Mouse (Mus musculus): ENCODE measurements around the gene Mydgf. TPM values are rescaled to one million over a fixed set of nuclear protein-coding genes. Genes with fewer than 3 reads are reported as not detected.
A peak's percentile ranks its signal among the peaks of the same experiment; 100 is the strongest.

The Mydgf gene
- polyA plus RNA-seq, 1 experiment: 25.9 TPM

DNA sequence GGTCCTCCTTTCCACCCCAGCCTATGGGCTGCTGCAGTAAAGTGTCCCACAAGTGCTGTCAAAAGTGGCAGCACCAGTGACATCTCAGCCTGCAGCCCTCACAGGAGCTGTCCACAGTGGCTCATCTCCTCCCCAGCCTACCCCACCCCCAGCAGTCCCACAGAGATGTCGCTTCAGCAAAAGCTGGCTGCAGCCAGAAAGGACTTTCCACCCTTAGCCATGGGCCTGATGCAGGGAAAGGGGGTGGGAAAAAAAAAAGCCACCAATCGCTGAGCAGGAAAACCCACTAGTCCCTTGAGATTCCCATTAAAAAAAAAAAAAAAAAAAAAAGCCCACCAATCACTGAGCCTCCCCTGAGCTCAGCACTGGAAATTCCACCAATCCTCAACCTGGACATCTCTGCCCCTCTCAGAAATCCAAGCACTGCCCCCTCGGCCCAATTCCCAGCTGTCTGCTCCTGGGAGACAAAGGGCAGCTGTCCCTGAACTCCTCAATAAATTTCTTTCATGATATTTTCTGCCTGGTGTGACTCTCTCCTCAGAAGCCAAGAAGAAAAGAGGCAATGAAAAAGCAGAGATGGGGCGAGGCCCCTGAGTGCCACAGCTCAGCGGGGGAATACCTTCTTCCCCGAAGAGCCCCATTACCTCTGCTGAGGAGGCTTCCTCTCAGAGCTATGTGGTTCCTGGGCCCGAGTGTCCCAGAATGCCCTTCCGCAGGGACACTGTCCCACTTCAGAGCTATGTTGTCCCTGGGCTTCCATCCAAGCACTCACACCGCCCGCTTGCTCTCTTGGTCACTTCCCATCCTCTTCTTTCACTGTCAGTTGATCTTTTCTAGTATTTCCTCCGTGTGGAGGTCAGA, 1.8 kb upstream of the Mydgf start:
- Histone ChIP-seq H3K4me3 (replicated peaks; ENCODE audit: control insufficient read depth, low read depth, low read length) (no peak overlapping the region), H3K27ac (ENCODE audit: control insufficient read depth, insufficient read depth, low read depth, low read length, poor library complexity) (no peak overlapping the region), H3K4me1 (ENCODE audit: control insufficient read depth, insufficient read depth, low read length) (no peaks in the 10 kb centered on the region; the same call in 1 of the 2 replicates)
- 80% methylated on average over 11 of the region's 11 CpGs for WGBS
- TF ChIP-seq POLR2A (IDR thresholded peaks at IDR 0.05; ENCODE audit: borderline replicate concordance, control insufficient read depth, low read depth, low read length) (no peak), CTCF (IDR thresholded peaks at IDR 0.05; ENCODE audit: control insufficient read depth, insufficient read depth, low read length) (no peak)

DNA sequence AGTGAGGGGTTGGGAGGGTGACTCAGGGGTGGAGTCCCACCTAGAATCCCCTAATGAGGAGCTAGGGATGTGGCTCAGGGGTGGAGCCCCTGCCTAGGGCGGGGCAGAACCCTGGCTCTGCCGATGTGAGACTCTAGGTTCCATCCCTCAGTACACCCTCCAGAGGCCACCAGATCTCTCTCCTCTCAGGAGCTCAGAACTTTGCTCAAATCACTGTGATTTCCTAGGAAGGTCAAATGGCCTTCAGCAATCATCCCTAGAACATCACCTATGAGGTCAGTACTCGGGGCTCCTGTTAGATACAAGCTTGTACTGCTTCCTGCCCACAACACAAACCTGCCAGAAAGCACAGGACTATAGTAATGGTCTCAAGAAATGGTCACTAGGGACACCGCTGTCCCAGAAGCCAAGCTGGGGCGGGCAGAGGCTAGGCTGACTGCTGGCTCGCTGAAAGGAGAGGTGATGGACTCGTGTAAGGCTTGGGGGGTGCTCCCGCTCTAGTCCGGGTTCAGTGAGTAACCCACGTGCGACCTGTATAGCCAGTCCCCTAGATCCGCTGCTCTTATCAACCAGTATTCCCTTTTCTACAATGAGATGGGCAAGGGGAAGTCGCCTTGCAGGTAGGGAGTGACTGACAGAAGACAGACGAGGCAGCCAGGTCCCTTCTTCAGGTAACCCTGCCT, 604 bp downstream of the Mydgf start:
- Histone ChIP-seq H3K27ac (ENCODE audit: control insufficient read depth, insufficient read depth, low read depth, low read length, poor library complexity) (peak overlapping the region; percentile 49), H3K4me3 (replicated peaks; ENCODE audit: control insufficient read depth, low read depth, low read length) (peak overlapping the region; percentile 85), H3K4me1 (ENCODE audit: control insufficient read depth, insufficient read depth, low read length) (no peaks in the 10 kb centered on the region; the same call in 1 of the 2 replicates)
- TF ChIP-seq POLR2A (IDR thresholded peaks at IDR 0.05; ENCODE audit: borderline replicate concordance, control insufficient read depth, low read depth, low read length): no peak
- TF ChIP-seq CTCF (IDR thresholded peaks at IDR 0.05; ENCODE audit: control insufficient read depth, insufficient read depth, low read length): no peak
- WGBS: 2% methylated on average over 14 of the region's 14 CpGs

DNA sequence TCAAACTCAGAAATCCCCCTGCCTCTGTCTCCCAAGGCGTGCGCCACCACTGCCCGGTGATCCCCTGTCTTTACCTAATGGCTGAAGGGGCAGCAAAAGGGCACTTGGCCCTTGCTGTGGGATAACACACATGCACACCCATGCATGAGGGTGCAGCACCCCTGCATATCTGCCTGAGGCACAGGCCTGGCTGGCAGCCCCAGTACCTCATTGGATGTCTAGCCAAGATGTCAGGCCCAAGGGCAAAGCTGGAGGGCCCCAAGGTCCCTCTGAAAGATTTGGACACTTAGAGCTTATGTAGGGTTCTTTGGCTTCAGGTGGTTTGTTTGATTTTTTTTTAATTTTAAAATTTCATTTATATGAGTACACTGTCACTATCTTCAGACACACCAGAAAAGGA, 8.3 kb downstream of the Mydgf start:
- H3K4me1 ChIP-seq (ENCODE audit: control insufficient read depth, insufficient read depth, low read length): no peaks in the 10 kb centered on the region
- WGBS: 89% methylated on average over 3 of the region's 3 CpGs
- no peak overlapping the region for H3K4me3 ChIP-seq (replicated peaks; ENCODE audit: control insufficient read depth, low read depth, low read length)
- no peak for TF ChIP-seq POLR2A (IDR thresholded peaks at IDR 0.05; ENCODE audit: borderline replicate concordance, control insufficient read depth, low read depth, low read length)
- no peak for TF ChIP-seq CTCF (IDR thresholded peaks at IDR 0.05; ENCODE audit: control insufficient read depth, insufficient read depth, low read length)
- no peak overlapping the region for H3K27ac ChIP-seq (ENCODE audit: control insufficient read depth, insufficient read depth, low read depth, low read length, poor library complexity)

DNA sequence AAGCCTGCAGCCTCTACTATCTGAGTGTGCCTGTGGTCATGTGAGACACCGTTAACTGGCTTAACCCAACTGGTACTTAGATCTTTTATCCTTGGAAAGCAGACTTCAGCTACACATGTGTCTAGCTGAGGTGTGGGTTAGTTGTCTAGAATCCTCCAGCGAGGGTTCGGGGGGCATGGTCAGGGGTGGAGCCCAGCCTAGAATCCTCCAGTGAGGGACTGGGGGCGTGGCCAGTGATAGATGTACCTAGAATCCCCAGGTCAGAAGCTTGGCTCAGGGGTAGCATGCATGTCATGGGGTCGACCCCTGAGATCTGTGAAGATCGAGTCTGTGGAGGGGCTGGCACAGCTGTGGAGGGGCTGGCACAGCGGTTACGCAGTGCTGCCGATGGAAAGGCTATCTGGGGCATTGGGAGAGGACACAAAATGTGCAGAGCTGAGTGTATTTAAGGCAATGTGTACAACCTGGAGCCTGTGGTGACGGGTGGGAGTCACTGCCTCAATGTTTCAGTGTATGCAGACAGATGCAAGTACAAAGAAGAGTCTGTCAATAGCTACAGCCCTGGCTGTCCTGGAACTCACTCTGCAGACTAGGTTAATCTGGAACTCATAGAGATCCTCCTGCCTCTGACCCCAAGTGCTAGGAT, 10.2 kb downstream of the Mydgf start:
- WGBS: 76% methylated on average over 10 of the region's 10 CpGs

DNA sequence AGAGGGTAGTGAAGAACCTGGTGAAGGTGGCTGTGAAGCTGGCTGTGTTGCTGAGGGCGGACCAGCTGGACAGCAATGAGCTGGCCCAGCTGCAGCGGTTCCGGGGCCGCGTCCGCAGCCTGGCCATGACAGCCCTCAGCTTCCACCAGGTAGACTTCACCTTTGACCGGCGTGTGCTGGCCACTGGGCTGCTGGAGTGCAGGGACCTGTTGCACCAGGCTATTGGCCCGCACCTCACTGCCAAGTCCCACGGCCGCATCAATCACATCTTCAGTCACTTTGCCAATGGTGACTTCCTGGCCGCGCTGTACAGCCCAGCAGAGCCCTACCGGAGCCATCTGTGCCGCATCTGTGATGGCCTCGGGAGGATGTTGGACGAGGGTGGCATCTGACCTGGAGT, 11.8 kb downstream of the Mydgf start:
- no peak for TF ChIP-seq CTCF (IDR thresholded peaks at IDR 0.05; ENCODE audit: control insufficient read depth, insufficient read depth, low read length)
- TF ChIP-seq POLR2A (IDR thresholded peaks at IDR 0.05; ENCODE audit: borderline replicate concordance, control insufficient read depth, low read depth, low read length): no peak
- Histone ChIP-seq H3K27ac (ENCODE audit: control insufficient read depth, insufficient read depth, low read depth, low read length, poor library complexity) (no peak overlapping the region), H3K4me1 (ENCODE audit: control insufficient read depth, insufficient read depth, low read length) (no peaks in the 10 kb centered on the region), H3K4me3 (replicated peaks; ENCODE audit: control insufficient read depth, low read depth, low read length) (no peak overlapping the region)
- 91% methylated on average over 17 of the region's 17 CpGs for WGBS

More for the DNA sequence above, 10.2 kb downstream of the Mydgf start:
- Histone ChIP-seq H3K4me1 (ENCODE audit: control insufficient read depth, insufficient read depth, low read length) (no peaks in the 10 kb centered on the region), H3K27ac (ENCODE audit: control insufficient read depth, insufficient read depth, low read depth, low read length, poor library complexity) (no peak overlapping the region), H3K4me3 (replicated peaks; ENCODE audit: control insufficient read depth, low read depth, low read length) (no peak overlapping the region)
- TF ChIP-seq POLR2A (IDR thresholded peaks at IDR 0.05; ENCODE audit: borderline replicate concordance, control insufficient read depth, low read depth, low read length): no peak
- TF ChIP-seq CTCF (IDR thresholded peaks at IDR 0.05; ENCODE audit: control insufficient read depth, insufficient read depth, low read length): no peak

DNA sequence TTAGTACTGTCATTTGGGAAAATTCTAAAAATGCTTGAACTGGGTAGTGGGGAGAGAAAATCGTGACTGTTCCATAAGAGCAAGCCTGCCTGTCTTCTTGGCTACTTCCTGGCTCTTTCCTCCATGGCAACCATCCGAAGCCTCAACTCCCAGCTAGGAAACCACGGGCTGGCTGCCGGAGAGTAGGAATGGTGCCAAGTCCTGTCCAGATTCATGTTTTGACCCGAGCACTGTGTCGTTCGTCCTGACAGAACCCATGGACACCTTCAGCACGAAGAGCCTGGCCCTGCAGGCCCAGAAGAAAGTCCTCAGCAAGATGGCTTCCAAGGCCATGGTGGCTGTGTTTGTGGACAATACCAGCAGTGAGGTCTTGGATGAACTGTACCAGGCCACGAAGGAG, 12.3 kb downstream of the Mydgf start:
- Histone ChIP-seq H3K4me1 (ENCODE audit: control insufficient read depth, insufficient read depth, low read length) (no peaks in the 10 kb centered on the region), H3K4me3 (replicated peaks; ENCODE audit: control insufficient read depth, low read depth, low read length) (no peak overlapping the region), H3K27ac (ENCODE audit: control insufficient read depth, insufficient read depth, low read depth, low read length, poor library complexity) (no peak overlapping the region)
- TF ChIP-seq CTCF (IDR thresholded peaks at IDR 0.05; ENCODE audit: control insufficient read depth, insufficient read depth, low read length) (no peak), POLR2A (IDR thresholded peaks at IDR 0.05; ENCODE audit: borderline replicate concordance, control insufficient read depth, low read depth, low read length) (no peak)
- 80% methylated on average over 9 of the region's 9 CpGs for WGBS

DNA sequence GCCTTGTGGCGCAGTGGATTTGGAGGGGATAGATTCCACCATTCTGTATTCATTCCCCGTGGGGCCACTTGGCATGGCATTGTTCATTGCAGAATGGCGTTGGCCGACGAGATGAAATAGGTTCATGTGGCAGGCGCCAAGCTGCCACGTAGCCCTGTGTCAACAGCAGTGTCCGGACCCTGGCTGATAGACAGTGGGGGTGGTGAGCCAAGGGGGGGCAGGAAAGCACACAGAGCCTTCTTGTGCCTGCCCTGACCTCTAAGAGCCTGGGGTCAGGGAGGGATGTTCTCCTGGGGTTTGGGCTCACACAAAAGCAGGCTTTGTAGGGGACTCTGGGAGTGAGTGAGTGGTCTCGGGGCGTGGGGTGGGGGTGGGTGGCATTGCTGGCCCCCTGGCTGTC, 13.1 kb downstream of the Mydgf start:
- 78% methylated on average over 10 of the region's 10 CpGs for WGBS
- H3K4me1 ChIP-seq (ENCODE audit: control insufficient read depth, insufficient read depth, low read length): no peaks in the 10 kb centered on the region
- no peak overlapping the region for H3K4me3 ChIP-seq (replicated peaks; ENCODE audit: control insufficient read depth, low read depth, low read length)
- H3K27ac ChIP-seq (ENCODE audit: control insufficient read depth, insufficient read depth, low read depth, low read length, poor library complexity): no peak overlapping the region
- TF ChIP-seq POLR2A (IDR thresholded peaks at IDR 0.05; ENCODE audit: borderline replicate concordance, control insufficient read depth, low read depth, low read length): no peak
- TF ChIP-seq CTCF (IDR thresholded peaks at IDR 0.05; ENCODE audit: control insufficient read depth, insufficient read depth, low read length): no peak

DNA sequence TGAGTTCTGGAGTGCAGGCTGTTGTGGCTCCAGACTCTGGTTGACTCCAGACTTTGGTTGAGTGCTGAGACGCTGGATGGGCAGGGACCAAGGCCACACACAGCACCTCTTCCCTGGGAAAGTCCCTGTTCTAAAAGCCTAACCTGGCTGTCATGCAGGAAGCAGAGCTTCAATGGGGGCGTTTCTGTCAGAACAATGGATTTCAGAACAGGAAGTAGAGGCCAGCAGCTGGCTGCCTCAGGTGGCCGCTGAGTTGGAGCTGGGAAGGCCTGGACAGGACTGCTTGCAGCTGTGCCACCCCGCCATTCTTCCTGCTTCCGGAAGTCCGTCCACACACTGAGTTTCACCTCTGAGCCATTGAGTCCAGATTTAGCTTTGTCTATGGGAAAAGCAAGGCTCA, 13.9 kb downstream of the Mydgf start:
- no peak for TF ChIP-seq CTCF (IDR thresholded peaks at IDR 0.05; ENCODE audit: control insufficient read depth, insufficient read depth, low read length)
- Histone ChIP-seq H3K27ac (ENCODE audit: control insufficient read depth, insufficient read depth, low read depth, low read length, poor library complexity) (no peak overlapping the region), H3K4me1 (ENCODE audit: control insufficient read depth, insufficient read depth, low read length) (no peaks in the 10 kb centered on the region), H3K4me3 (replicated peaks; ENCODE audit: control insufficient read depth, low read depth, low read length) (no peak overlapping the region)
- 33% methylated on average over 6 of the region's 6 CpGs for WGBS

Data from bone marrow, adult 2 months (tissue).